Mouse (Mus musculus) heart, postnatal 0 days (tissue): ENCODE results near the gene Hivep2. TPM values are rescaled to one million over a fixed set of nuclear protein-coding genes. Genes with fewer than 3 reads are reported as not detected.

Source experiments
- ATAC-seq: fragments of 200-750 bp; cut with Nextera tagmentation; 2 replicates; pipeline ENCODE4 v1.8.0; 2017; ENCODE audit warnings: low read depth, moderate number of reproducible peaks, moderate library complexity; ENCODE audit not compliant: insufficient read depth
- DNase-seq: peaks from one replicate; pipeline ENCODE4 v3.0.0-alpha.2; 2016; ENCODE audit warnings: low spot score
- H3K27ac ChIP-seq: fragments of 300-500 bp; sonication (generic); 2 replicates; pipeline ENCODE4 v1.5.1; 2014; ENCODE audit warnings: low read depth, mild to moderate bottlenecking
- H3K27me3 ChIP-seq: fragments of 300-500 bp; sonication (generic); 2 replicates; pipeline ENCODE4 v1.6.1; 2014; ENCODE audit warnings: low read length, mixed read lengths; ENCODE audit not compliant: control insufficient read depth, insufficient read depth
- H3K36me3 ChIP-seq: fragments of 300-500 bp; sonication (generic); replicated peaks from 2 replicates; pipeline ENCODE4 v1.6.1; 2014; ENCODE audit warnings: low read length, mixed read lengths; ENCODE audit not compliant: control insufficient read depth, insufficient read depth
- H3K4me1 ChIP-seq: fragments of 300-500 bp; sonication (generic); 2 replicates; pipeline ENCODE4 v1.6.1; 2014; ENCODE audit warnings: antibody characterized with exemption; ENCODE audit not compliant: control insufficient read depth, insufficient read depth
- H3K4me2 ChIP-seq: fragments of 300-500 bp; sonication (generic); 2 replicates; pipeline ENCODE4 v1.6.1; 2014; ENCODE audit warnings: low read depth, mild to moderate bottlenecking, low read length, moderate library complexity
- H3K4me3 ChIP-seq: fragments of 300-500 bp; sonication (generic); 2 replicates; pipeline ENCODE4 v1.5.1; 2014; ENCODE audit warnings: low read depth, low read length
- H3K9ac ChIP-seq: fragments of 300-500 bp; sonication (generic); replicated peaks from 2 replicates; pipeline ENCODE4 v1.6.1; 2014; ENCODE audit warnings: low read depth, low read length, mixed read lengths
- H3K9me3 ChIP-seq: fragments of 300-500 bp; sonication (generic); replicated peaks from 2 replicates; pipeline ENCODE4 v1.6.1; 2016; ENCODE audit warnings: low read length; ENCODE audit not compliant: control insufficient read depth
- CTCF ChIP-seq: IDR thresholded peaks from 2 replicates; pipeline ENCODE4 v1.5.1; 2016; ENCODE audit warnings: antibody characterized with exemption, control low read depth, low read depth
- EP300 ChIP-seq: IDR thresholded peaks from 2 replicates; pipeline ENCODE4 v1.6.1; 2016; ENCODE audit warnings: antibody characterized with exemption, low read depth
- WGBS: fragments of 180-500 bp; shearing (Covaris S2); extraction: QIAGEN DNeasy Blood & Tissue Kit; methylation state at CpG from one replicate; pipeline ENCODE4 v1.1.7; 2014; 5-methylcytosine and 5-hydroxymethylcytosine counted together
- polyA plus RNA-seq: library from polyadenylated mRNA; unstranded; fragments of >200 nt; fragmentation: Nextera tagmentation; extraction: Ambion mirVana; gene quantifications from 2 replicates; pipeline ENCODE4 v1.2.1, GENCODE M21; 2015
- total RNA-seq: library from RNA; depleted of rRNA; stranded (reverse); fragments of >200 nt; gene quantifications from 2 replicates; pipeline ENCODE4 v1.2.3, GENCODE M21; 2014; ENCODE audit warnings: low replicate concordance

Gene Hivep2
- total and polyA plus RNA-seq, 2 experiments from 2014 or later, result 3.7 to 11.6 TPM

DNA sequence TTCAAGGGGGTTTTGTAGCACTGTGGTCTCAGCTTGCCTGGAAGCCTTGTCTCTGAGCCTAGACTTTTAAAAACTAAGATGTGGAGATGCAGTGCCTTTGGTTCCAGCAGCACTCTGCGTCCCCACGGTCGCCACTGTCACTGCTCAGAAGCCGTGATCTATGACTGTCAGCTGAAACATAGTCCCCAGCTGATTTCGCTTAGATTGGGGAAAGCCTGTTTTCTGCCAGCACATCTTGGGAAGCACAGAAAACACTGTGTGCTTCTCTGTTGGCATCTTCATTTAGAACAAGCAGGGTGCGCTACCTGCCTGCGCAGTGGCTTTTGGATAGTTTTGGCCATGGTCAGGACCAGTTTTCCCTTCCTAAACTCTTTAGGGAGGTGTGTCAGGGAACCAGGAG is 59.1 kb downstream of the Hivep2 start:
- H3K4me2 ChIP-seq, result no peak overlapping the region
- ATAC-seq (no peak), DNase-seq (no peak)
- H3K27me3 ChIP-seq, result no peaks in the 10 kb centered on the region
- no peaks in the 10 kb centered on the region for H3K9me3 ChIP-seq
- peaks cover 17% of the 10 kb centered on the region for H3K4me1 ChIP-seq
- TF ChIP-seq CTCF (peak; percentile 13; the same call in 1 of the 2 replicates), EP300 (no peak)
- 79% methylated on average over 7 of the region's 7 CpGs for WGBS
- H3K4me3 ChIP-seq, result no peak overlapping the region
- H3K27ac ChIP-seq, result no peak overlapping the region
- H3K9ac ChIP-seq, result no peak overlapping the region
- H3K36me3 ChIP-seq, result no peaks in the 10 kb centered on the region

DNA sequence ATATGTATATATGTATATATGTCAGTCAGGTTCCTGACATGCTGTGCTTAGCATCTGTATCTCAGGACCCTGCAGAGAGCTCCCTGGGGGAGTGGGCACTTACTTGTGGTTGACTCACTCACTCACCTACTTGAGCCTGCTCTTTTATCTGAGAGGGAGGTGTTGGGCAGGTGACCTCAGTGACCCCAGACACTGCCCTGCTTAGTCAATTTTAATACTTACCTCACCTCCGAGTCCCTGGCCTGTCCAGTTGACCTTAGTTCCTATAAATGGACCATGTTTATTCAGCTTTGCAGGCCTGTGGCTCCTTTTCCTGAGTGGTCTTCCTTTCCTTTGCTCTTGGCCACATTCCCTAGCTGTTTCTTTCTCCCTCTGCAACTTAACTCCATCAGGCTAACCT is 61.9 kb downstream of the Hivep2 start:
- 0 out of 2 replicates have a peak, but pooled peaks cover 5% of the 10 kb centered on the region for H3K4me1 ChIP-seq
- 45% methylated on average over 1 of the region's 1 CpGs for WGBS
- no peak overlapping the region for H3K4me2 ChIP-seq
- no peak for TF ChIP-seq CTCF
- TF ChIP-seq EP300, result no peak
- no peaks in the 10 kb centered on the region for H3K9me3 ChIP-seq
- no peak overlapping the region for H3K9ac ChIP-seq
- DNase-seq (no peak), ATAC-seq (no peak)
- no peak overlapping the region for H3K4me3 ChIP-seq
- H3K36me3 ChIP-seq, result no peaks in the 10 kb centered on the region
- H3K27ac ChIP-seq, result no peak overlapping the region
- no peaks in the 10 kb centered on the region for H3K27me3 ChIP-seq

- DNase-seq (no peak), ATAC-seq (no peak)
- no peaks in the 10 kb centered on the region for H3K36me3 ChIP-seq
- WGBS, result 63% methylated on average over 7 of the region's 7 CpGs
- H3K4me3 ChIP-seq, result no peak overlapping the region
- no peaks in the 10 kb centered on the region for H3K27me3 ChIP-seq
- H3K9me3 ChIP-seq, result no peaks in the 10 kb centered on the region
- TF ChIP-seq EP300, result no peak
- no peak for TF ChIP-seq CTCF
- H3K9ac ChIP-seq, result no peak overlapping the region
- no peak overlapping the region for H3K27ac ChIP-seq
- H3K4me1 ChIP-seq, result 0 out of 2 replicates have a peak, but pooled peaks cover 5% of the 10 kb centered on the region
- no peak overlapping the region for H3K4me2 ChIP-seq
Observed at GRCm38 (mm10) chr10:14028956-14029355, 63.1 kb downstream of the Hivep2 start.

- TF ChIP-seq CTCF, result no peak
- TF ChIP-seq EP300, result no peak
- no peak overlapping the region for H3K9ac ChIP-seq
- H3K27me3 ChIP-seq, result no peaks in the 10 kb centered on the region
- H3K4me3 ChIP-seq, result no peak overlapping the region
- ATAC-seq, result no peak
- no peaks in the 10 kb centered on the region for H3K36me3 ChIP-seq
- H3K27ac ChIP-seq, result no peak overlapping the region
- no peaks in the 10 kb centered on the region for H3K4me1 ChIP-seq
- DNase-seq, result no peak
- 91% methylated on average over 14 of the region's 14 CpGs for WGBS
- H3K9me3 ChIP-seq, result no peaks in the 10 kb centered on the region
- H3K4me2 ChIP-seq, result no peak overlapping the region
Observed at GRCm38 (mm10) chr10:14030458-14031035, 64.7 kb downstream of the Hivep2 start.

DNA sequence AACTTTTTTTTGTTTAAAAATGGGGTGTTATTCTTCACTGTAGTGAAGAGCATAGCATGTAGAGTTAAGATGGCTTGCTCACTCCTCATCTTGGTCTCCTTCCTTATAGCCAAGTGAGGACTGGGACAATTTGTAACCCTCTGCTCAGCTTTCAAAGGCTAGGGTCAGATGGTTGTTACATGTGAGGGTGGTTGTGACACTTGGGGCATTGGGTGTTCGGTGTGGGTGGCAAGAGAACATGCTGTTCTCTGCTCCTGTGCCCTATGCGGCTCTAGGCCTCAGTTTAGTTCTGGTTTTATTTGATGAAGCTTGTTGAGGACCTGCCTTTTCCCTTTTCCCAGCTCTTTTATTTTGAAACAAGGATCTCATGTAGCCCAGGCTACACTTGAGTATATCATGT is 66.7 kb downstream of the Hivep2 start:
- 88% methylated on average over 2 of the region's 2 CpGs for WGBS
- H3K36me3 ChIP-seq, result no peaks in the 10 kb centered on the region
- H3K9ac ChIP-seq, result no peak overlapping the region
- ATAC-seq (no peak), DNase-seq (no peak)
- no peak for TF ChIP-seq EP300
- TF ChIP-seq CTCF, result no peak
- no peak overlapping the region for H3K4me2 ChIP-seq
- no peaks in the 10 kb centered on the region for H3K4me1 ChIP-seq
- no peak overlapping the region for H3K27ac ChIP-seq
- no peaks in the 10 kb centered on the region for H3K9me3 ChIP-seq
- H3K4me3 ChIP-seq, result no peak overlapping the region
- H3K27me3 ChIP-seq, result no peaks in the 10 kb centered on the region

GRCm38 (mm10) chr10:14034046-14034445 is 68.2 kb downstream of the Hivep2 start:
- no peak overlapping the region for H3K27ac ChIP-seq
- no peaks in the 10 kb centered on the region for H3K4me1 ChIP-seq
- ATAC-seq (no peak), DNase-seq (no peak)
- H3K9me3 ChIP-seq, result no peaks in the 10 kb centered on the region
- WGBS, result 86% methylated on average over 7 of the region's 7 CpGs
- H3K9ac ChIP-seq, result no peak overlapping the region
- H3K36me3 ChIP-seq, result no peaks in the 10 kb centered on the region
- no peak overlapping the region for H3K4me3 ChIP-seq
- H3K4me2 ChIP-seq, result no peak overlapping the region
- H3K27me3 ChIP-seq, result no peaks in the 10 kb centered on the region
- TF ChIP-seq EP300, result no peak
- no peak for TF ChIP-seq CTCF
